Mouse (Mus musculus) olfactory bulb, adult 2 months (tissue): ENCODE measurements around the gene Tle6. TPM values are rescaled to one million over a fixed set of nuclear protein-coding genes. Genes with fewer than 3 reads are reported as not detected.
A peak's percentile ranks its signal among the peaks of the same experiment; 100 is the strongest.
"Not testable (repeated sequence)": the region's sequence is repeated elsewhere in the genome, so short reads cannot be mapped to it uniquely, and the experiment has no call there.

ENCODE experiments used
- H3K27ac ChIP-seq: fragments of 200-500 bp; 2 replicates; pipeline ENCODE4 v1.5.1; 2012; ENCODE audit warnings: low read depth, low read length; ENCODE audit not compliant: insufficient read depth
- H3K4me1 ChIP-seq: fragments of 200-500 bp; 2 replicates; pipeline ENCODE4 v1.6.1; 2012; ENCODE audit warnings: low read length; ENCODE audit not compliant: control insufficient read depth, insufficient read depth
- H3K4me3 ChIP-seq: fragments of 200-500 bp; 2 replicates; pipeline ENCODE4 v1.5.1; 2012; ENCODE audit warnings: mild to moderate bottlenecking, low read depth, low read length, moderate library complexity; ENCODE audit not compliant: insufficient read depth
- CTCF ChIP-seq: fragments of 200-500 bp; IDR thresholded peaks from 2 replicates; pipeline ENCODE4 v1.5.1; 2012; ENCODE audit warnings: low read depth, mild to moderate bottlenecking, low read length, moderate library complexity; ENCODE audit not compliant: insufficient read depth
- POLR2A ChIP-seq: fragments of 200-500 bp; IDR thresholded peaks from 2 replicates; pipeline ENCODE4 v1.6.1; 2012; ENCODE audit warnings: mild to moderate bottlenecking, low read depth, low read length, moderate library complexity; ENCODE audit not compliant: insufficient read depth
- WGBS: fragments of 180-500 bp; shearing (Covaris S2); methylation state at CpG from one replicate; pipeline ENCODE4 v1.1.7; 2018; 5-methylcytosine and 5-hydroxymethylcytosine counted together
- polyA plus RNA-seq: library from polyadenylated mRNA; stranded (reverse); fragments of >200 nt; gene quantifications from 2 replicates; pipeline ENCODE4 v1.2.4, GENCODE M21; 2012; ENCODE audit warnings: low replicate concordance; ENCODE audit not compliant: missing spikeins, insufficient read depth, insufficient read length

The Tle6 gene
- not detected in 2 replicates for polyA plus RNA-seq

DNA sequence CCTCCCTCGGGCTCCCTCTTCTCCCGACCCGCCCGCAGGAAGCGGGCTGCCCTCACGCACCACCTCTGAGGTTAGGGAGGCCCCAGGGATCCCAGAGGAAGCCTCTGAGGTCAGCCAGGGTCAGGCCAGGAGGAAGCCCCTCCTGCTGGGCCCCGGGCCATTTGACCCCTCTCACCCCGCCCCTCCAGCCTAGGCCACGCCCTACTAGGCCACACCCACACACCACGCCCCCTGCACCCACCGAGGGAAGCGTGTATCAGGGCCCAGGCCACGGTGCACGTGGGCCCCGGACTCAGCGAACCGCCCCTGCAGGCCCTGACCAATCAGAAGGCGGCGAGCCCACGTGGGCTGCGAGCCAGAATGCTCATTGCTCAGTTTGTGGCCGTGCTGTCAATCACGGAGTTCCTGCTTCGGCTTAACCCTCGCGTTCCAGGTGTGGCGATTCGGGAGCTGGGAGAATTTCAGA is at the start of gene Tle6:
Gene Tle6 (minus strand): TSS at position 336 of the 466 bp plus-strand sequence.
- 4% methylated on average over 28 of the region's 28 CpGs for WGBS
- Histone ChIP-seq H3K4me1 (peaks cover 35% of the 10 kb centered on the region), H3K4me3 (peak within 1 kb of the TSS; percentile 12; the same call in 1 of the 2 replicates), H3K27ac (no peak within 1 kb of the TSS)
- TF ChIP-seq CTCF = no peak
- TF ChIP-seq POLR2A = no peak

DNA sequence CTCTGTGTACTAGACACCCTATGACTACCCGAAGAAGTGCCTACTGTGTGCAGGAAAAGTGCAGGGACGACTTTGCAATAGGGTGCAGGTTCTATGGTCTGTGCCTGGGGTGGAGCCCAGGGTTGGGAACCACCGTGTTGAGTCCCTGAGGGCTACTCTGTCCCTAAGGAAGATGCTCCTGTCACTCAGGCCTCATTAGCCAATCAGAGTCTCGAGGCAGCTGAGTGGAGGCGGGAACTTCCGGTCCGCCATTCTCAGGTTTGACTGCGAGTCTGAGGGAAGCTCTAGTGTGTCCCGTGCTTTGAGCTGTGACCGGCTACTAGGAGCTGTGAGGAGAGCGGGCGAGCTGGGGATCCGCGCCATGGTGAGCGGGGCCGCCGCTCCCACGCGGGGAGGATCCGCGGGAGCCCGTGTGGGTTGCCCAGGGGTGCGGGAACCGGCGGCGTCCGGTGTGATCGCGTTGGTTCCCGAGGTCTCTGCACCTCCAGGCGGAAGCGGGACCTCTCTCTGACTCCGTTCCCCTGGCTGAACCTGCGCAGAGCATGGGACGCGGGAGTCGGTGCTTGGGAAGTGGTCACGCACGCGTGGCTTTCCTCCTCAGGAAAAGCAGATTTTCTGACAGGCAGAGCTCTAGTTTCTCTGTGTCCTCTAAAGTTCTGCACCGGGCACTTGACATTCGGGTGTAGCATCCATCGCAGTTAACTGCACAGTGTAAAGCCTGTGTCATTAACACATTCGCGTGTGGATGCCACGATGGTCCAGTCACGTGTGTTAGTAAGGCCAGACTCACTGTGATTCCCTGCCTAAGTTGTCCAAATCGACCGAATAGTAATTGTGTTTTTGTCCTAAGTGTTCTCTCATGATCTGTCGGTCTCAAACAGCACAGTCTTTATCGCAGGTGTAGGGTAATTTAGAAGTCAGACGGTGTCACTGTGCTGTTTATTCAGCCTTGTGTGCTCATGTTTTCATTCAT is 48.2 kb upstream of the Tle6 start, which contains the start of gene Gm10778:
Gene Gm10778 (plus strand): TSS at position 257 of the 973 bp plus-strand sequence.
- H3K4me3 ChIP-seq = peak within 1 kb of the TSS; percentile 66
- under 1% methylated on average over 34 of the region's 52 CpGs for WGBS
- not testable (repeated sequence) for H3K4me1 ChIP-seq
- peak within 1 kb of the TSS; percentile 77; the same call in 1 of the 2 replicates for H3K27ac ChIP-seq
- TF ChIP-seq POLR2A = peak; percentile 29; the same call in 1 of the 2 replicates

DNA sequence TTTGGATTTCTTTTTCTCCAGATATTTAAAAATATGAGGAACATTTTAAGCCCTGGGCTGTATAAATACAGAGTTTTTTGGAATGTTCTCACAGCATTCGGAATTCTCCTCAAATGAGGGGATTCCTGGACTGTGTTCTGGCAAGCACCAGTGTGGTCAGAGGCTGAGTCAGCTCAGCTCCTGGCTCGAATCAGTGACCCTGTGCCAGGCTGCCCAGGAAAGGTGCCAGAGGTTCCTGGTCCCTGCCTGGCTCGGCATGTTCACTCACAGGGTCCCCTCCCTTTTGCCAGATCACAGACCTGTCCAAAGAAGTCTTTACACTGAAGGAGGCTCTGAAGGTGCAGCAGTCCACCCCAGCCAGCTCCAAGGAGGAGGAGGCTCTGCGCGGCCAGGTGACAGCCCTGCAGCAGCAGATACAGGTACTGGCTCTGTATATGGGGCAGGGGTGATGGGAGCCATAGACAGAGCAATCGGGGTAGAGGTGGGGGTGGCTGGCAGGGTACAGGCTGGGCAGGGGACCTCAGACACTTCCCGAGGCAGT is 45.2 kb upstream of the Tle6 start:
- WGBS = 68% methylated on average over 7 of the region's 7 CpGs
- H3K4me1 ChIP-seq = peaks cover 20% of the 10 kb centered on the region
- no peak overlapping the region for H3K27ac ChIP-seq
- H3K4me3 ChIP-seq = no peak overlapping the region
- no peak for TF ChIP-seq CTCF
- TF ChIP-seq POLR2A = no peak

DNA sequence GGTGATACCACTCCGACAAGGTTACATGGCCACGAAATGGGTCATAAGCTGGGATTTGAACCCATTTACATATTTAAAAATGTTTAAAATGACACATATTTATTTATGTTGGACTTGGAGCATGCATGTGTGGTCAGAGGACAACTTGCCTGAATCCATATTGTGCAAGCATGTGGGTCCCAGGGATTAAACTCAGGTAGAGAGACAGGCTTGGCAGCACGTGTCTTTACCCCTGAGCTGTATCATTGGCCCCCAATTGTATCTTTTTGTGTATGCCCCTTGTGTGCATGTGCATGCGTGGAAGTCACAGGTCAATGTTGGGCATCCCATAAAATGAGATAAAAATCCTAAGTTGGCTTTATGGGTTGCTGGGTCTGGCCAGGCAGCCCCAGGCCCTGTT is 44.5 kb upstream of the Tle6 start:
- H3K27ac ChIP-seq = no peak overlapping the region
- no peak overlapping the region for H3K4me3 ChIP-seq
- 87% methylated on average over 4 of the region's 4 CpGs for WGBS
- TF ChIP-seq POLR2A (no peak), CTCF (no peak)
- H3K4me1 ChIP-seq = peaks cover 23% of the 10 kb centered on the region

DNA sequence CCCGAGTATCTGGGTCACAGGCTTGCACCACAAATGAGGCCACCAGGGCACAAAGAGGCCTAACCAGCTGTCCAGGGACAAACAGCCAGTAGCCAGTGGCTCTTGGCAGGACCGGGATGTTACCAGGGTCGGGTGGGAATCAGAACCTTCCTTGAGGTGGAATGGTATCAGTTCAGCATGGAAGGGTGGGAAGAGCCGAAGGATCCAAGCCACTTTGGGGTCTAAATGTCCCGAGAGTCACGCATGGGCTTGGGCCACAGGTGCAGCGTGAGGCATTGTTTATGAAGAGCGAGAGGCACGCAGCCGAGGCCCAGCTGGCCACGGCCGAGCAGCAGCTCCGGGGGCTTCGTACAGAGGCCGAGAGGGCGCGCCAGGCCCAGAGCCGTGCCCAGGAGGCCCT is 43.8 kb upstream of the Tle6 start:
- 91% methylated on average over 18 of the region's 18 CpGs for WGBS
- TF ChIP-seq POLR2A (no peak), CTCF (no peak)
- no peak overlapping the region for H3K4me3 ChIP-seq
- H3K4me1 ChIP-seq = peaks cover 23% of the 10 kb centered on the region
- no peak overlapping the region for H3K27ac ChIP-seq

DNA sequence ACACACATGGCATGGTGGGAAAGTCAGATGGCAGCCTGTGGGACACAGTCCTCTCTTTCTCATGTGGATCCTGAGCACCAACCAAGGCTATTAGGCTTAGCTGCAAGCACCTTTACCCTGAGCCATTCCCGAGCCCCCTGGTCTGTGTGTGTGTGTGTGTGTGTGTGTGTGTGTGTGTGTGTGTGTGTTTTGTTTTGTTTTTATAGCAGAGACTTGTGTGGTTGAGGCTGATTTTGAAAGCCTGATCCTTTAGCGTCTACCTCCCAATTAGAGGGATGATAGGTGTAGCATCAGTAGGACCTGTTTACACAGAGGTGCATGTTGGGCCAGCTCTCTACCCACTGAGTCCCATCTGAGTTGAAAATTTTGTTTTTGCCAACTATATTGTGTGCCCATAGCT is 43.3 kb upstream of the Tle6 start:
- Histone ChIP-seq H3K4me1 (peaks cover 23% of the 10 kb centered on the region), H3K27ac (no peak overlapping the region), H3K4me3 (peak overlapping the region; percentile 66; the same call in 1 of the 2 replicates)
- TF ChIP-seq CTCF (no peak), POLR2A (no peak)
- 48% methylated on average over 2 of the region's 2 CpGs for WGBS

DNA sequence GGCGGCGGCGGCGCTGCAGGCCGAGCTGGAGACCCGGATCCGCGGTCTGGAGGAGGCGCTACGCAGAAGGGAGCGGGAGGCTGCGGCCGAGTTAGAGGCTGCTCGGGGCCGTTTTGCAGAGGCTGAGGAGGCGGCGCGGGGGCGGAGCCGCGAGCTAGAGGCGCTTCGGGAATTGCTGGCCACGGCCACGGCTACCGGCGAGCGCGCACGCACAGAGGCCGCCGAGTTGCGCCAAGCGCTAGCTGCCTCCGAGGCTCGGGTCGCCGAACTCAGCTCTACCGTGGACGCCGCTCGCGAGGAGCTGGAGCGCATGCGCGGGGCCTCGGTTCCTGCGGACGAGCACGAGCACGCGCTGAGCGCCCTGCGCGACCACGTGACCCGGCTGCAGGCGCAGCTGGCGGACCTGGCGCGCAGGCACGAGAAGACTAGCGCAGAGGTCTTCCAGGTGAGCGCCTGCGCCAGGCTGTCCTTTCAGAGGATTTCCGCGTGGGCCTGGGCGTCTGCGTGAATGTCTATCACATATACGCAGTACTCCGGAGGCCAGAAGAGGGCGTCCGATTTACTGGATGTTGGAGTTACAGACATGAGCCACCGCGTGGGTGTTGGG is 42.7 kb upstream of the Tle6 start:
- TF ChIP-seq POLR2A = peak; percentile 98
- peak; percentile 52; the same call in 1 of the 2 replicates for TF ChIP-seq CTCF
- WGBS = under 1% methylated on average over 74 of the region's 75 CpGs
- Histone ChIP-seq H3K27ac (peak overlapping the region; percentile 80), H3K4me3 (peak overlapping the region; percentile 66), H3K4me1 (peaks cover 23% of the 10 kb centered on the region)

DNA sequence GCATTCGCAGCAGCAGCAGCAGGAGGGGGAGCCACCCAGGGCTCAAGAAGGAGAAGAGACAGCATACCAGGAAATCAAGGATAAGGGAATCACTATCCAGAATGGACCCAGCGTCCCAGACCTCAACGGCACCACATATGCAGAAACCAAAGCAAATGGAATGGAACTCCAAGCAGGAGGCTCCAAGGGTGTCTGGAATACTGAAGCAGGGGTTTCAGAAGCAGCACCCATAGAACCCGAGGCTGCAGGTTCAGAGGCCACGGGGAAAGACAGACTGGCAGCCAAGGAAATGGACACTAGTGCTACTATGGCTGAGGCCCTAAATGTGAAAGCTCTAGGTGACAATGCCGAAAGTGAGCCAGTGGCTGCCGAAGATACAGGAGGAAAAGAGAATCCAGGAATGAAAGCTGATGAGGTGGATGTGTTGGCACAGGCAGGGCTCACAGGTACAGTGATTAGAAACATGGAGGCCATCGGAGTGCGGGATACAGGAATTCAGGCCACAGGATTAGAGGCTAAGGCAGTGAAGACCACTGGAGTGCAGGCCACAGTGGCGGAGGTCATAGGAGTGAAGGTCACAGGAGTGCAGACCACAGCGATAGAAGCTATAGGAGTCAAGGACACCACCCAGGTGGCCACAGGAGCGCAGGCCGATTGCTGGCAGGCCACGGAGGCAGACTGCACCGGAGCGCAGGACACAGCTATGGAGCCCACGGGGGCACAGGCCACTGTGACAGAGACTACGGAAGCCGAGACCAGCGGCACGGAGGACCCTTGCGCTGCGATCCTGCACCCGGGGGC is 42.0 kb upstream of the Tle6 start:
- WGBS = 16% methylated on average over 24 of the region's 24 CpGs
- Histone ChIP-seq H3K4me1 (peaks cover 23% of the 10 kb centered on the region), H3K27ac (peak overlapping the region; percentile 80), H3K4me3 (peak overlapping the region; percentile 66)
- TF ChIP-seq POLR2A (no peak), CTCF (no peak)
